Mouse (Mus musculus) heart, embryonic 10.5 days (tissue): ENCODE measurements at regions not wholly inside any gene's neighbourhood (a gene's known extent, or its start where the extent isn't known, plus 50 kb on each side); places are given as distances from the start of the nearest gene placed in this dataset.
A peak's percentile ranks its signal among the peaks of the same experiment; 100 is the strongest.

Experiments
- DNase-seq: peaks from one replicate; pipeline ENCODE4 v3.0.0-alpha.2; 2017; ENCODE audit warnings: low spot score
- H3K27ac ChIP-seq: fragments of 300-500 bp; sonication (generic); 2 replicates; pipeline ENCODE4 v1.5.1; 2016; ENCODE audit warnings: mild to moderate bottlenecking
- H3K27me3 ChIP-seq: fragments of 300-500 bp; sonication (generic); 2 replicates; pipeline ENCODE4 v1.6.1; 2016; ENCODE audit warnings: mild to moderate bottlenecking; ENCODE audit not compliant: poor library complexity, insufficient read depth, severe bottlenecking
- H3K36me3 ChIP-seq: fragments of 300-500 bp; sonication (generic); 2 replicates; pipeline ENCODE4 v1.6.1; 2016; ENCODE audit warnings: mild to moderate bottlenecking, moderate library complexity
- H3K4me1 ChIP-seq: fragments of 300-500 bp; sonication (generic); 2 replicates; pipeline ENCODE4 v1.6.1; 2016; ENCODE audit warnings: mild to moderate bottlenecking
- H3K4me3 ChIP-seq: fragments of 300-500 bp; sonication (generic); 2 replicates; pipeline ENCODE4 v1.5.1; 2016; ENCODE audit warnings: mild to moderate bottlenecking, moderate library complexity
- H3K9me3 ChIP-seq: fragments of 300-500 bp; sonication (generic); 2 replicates; pipeline ENCODE4 v1.6.1; 2016; ENCODE audit warnings: mild to moderate bottlenecking, moderate library complexity
- WGBS: fragments of 180-500 bp; shearing (Covaris S2); methylation state at CpG from one replicate; pipeline ENCODE4 v1.1.7; 2016; 5-methylcytosine and 5-hydroxymethylcytosine counted together

DNA sequence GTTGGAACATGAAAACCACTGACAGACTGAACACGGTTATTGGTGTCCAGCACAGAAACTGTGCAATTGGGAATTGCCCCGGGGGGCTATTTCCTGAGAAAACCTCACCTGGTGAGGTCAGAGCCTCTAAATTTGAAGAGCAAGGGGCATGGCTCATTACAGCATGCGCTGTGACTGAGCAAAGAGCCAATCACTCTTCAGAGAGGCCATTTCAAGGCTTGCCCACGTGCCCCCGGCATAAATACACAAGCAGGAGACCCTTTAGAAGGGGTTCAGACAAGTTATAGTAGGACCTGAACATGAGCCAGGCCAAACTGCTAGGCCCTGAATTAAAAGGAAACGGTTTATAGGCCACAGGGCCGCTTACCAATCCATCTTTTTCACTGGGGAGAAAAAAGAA lies 512.9 kb upstream of the Zeb2 start:
- WGBS, result 75% methylated on average over 7 of the region's 7 CpGs
- no peaks in the 10 kb centered on the region for H3K4me1 ChIP-seq
- no peaks in the 10 kb centered on the region for H3K36me3 ChIP-seq
- no peaks in the 10 kb centered on the region for H3K27me3 ChIP-seq
- H3K4me3 ChIP-seq, result no peak overlapping the region
- no peak for DNase-seq
- no peak overlapping the region for H3K27ac ChIP-seq
- no peaks in the 10 kb centered on the region for H3K9me3 ChIP-seq

GRCm38 (mm10) chr2:45629616-45630015 lies 512.4 kb upstream of the Zeb2 start:
- Histone ChIP-seq H3K27ac (no peak overlapping the region), H3K4me3 (no peak overlapping the region), H3K9me3 (no peaks in the 10 kb centered on the region), H3K4me1 (no peaks in the 10 kb centered on the region), H3K27me3 (no peaks in the 10 kb centered on the region), H3K36me3 (no peaks in the 10 kb centered on the region)
- WGBS, result 74% methylated on average over 3 of the region's 3 CpGs
- DNase-seq, result no peak

GRCm38 (mm10) chr2:45623056-45623455 lies 505.9 kb upstream of the Zeb2 start:
- H3K4me1 ChIP-seq, result no peaks in the 10 kb centered on the region

DNA sequence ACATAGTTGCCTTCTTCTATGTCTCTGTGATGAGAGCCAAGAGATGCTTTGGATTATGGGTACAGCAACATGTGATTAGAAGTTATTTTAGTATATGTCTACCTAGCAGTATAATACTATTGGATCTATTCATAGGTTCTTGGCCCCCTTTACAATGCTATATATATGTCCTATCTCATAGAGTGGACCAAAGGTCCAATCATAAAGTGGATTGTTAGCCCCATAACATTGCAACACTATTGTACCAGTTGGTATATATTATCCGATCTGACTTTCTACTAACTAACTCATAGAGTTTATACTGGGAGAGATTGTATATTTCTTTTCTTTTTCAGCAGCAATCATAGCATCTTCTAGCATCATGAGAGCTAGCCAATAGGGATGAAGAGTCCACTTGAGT lies 491.7 kb upstream of the Zeb2 start:
- Histone ChIP-seq H3K9me3 (no peaks in the 10 kb centered on the region), H3K4me3 (no peak overlapping the region), H3K4me1 (no peaks in the 10 kb centered on the region), H3K27me3 (no peaks in the 10 kb centered on the region), H3K36me3 (no peaks in the 10 kb centered on the region), H3K27ac (no peak overlapping the region)
- 91% methylated on average over 1 of the region's 1 CpGs for WGBS
- DNase-seq, result no peak

More at GRCm38 (mm10) chr2:45623056-45623455, 505.9 kb upstream of the Zeb2 start:
- Histone ChIP-seq H3K27me3 (no peaks in the 10 kb centered on the region), H3K36me3 (no peaks in the 10 kb centered on the region), H3K27ac (no peak overlapping the region), H3K4me3 (no peak overlapping the region), H3K9me3 (no peaks in the 10 kb centered on the region)
- DNase-seq, result no peak
- whole genome bisulfite sequencing, result 52% methylated on average over 3 of the region's 3 CpGs

DNA sequence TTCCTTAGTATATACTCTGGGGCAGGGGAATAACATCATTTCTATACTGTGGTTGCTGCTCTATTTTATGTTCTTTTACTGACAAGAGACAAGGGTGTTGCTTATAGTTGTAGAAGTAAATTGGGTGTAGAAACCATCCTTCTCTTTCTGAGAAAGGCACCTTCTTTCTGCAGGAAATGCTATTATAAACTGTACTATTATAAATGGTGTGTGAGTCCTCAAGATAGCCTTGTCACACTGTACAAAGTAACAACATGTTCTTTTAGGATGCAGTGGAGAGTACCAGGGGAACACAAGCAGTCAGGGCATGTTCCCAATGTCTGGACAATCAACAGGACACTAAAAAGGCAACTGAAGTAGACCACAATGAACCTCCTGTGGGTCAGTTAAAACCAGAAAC lies 490.2 kb upstream of the Zeb2 start:
- DNase-seq, result no peak
- Histone ChIP-seq H3K27ac (no peak overlapping the region), H3K9me3 (no peaks in the 10 kb centered on the region), H3K36me3 (no peaks in the 10 kb centered on the region), H3K4me3 (no peak overlapping the region), H3K4me1 (no peaks in the 10 kb centered on the region), H3K27me3 (no peaks in the 10 kb centered on the region)

GRCm38 (mm10) chr2:45601332-45601900 lies 484.2 kb upstream of the Zeb2 start:
- H3K4me1 ChIP-seq, result no peaks in the 10 kb centered on the region
- H3K9me3 ChIP-seq, result no peaks in the 10 kb centered on the region
- H3K27ac ChIP-seq, result no peak overlapping the region
- WGBS, result 75% methylated on average over 6 of the region's 6 CpGs
- no peak overlapping the region for H3K4me3 ChIP-seq
- H3K36me3 ChIP-seq, result no peaks in the 10 kb centered on the region
- no peaks in the 10 kb centered on the region for H3K27me3 ChIP-seq
- DNase-seq, result no peak

DNA sequence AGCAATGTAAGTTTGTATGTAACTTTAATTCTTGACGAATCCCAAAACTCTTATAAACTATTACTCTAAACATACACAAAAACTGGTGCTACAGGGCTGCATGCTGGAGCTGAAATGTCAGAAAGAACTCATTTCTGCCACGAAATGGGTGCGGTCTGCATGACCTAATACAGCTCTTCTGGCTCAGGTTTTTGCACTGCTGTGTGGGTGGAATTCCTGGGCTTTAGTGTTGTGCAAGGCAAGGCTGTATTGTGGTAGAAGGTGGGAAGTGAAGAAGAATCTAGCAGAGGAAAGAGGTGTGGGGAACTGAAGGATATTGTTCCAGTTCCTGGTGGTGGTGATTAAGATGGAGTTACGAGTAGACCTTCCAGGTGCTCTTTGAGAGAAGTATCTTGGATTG lies 476.6 kb upstream of the Zeb2 start:
- WGBS, result 83% methylated on average over 4 of the region's 4 CpGs
- Histone ChIP-seq H3K27me3 (no peaks in the 10 kb centered on the region), H3K9me3 (no peaks in the 10 kb centered on the region), H3K4me3 (no peak overlapping the region), H3K27ac (no peak overlapping the region), H3K36me3 (no peaks in the 10 kb centered on the region), H3K4me1 (no peaks in the 10 kb centered on the region)
- no peak for DNase-seq

DNA sequence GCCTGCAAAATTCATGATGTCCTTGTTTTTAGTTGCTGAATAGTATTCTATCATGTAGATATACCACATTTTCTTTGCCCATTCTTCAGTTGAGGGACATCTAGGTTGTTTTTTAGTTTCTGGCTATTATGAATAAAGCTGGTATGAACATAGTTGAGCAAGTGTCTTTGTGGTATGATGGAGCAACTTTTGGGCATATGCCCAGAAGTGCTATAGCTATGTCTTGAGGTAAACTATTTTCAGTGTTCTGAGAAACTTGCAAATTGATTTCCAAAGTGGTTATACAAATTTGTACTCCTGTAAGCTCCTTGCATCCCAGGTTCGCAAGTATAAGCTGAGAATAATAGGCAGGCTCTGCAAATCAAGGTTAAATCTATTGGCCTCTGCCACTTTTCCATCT lies 473.8 kb upstream of the Zeb2 start:
- Histone ChIP-seq H3K36me3 (no peaks in the 10 kb centered on the region), H3K4me3 (no peak overlapping the region), H3K27ac (no peak overlapping the region), H3K4me1 (no peaks in the 10 kb centered on the region), H3K27me3 (no peaks in the 10 kb centered on the region), H3K9me3 (no peaks in the 10 kb centered on the region)
- 81% methylated on average over 1 of the region's 1 CpGs for WGBS
- no peak for DNase-seq

DNA sequence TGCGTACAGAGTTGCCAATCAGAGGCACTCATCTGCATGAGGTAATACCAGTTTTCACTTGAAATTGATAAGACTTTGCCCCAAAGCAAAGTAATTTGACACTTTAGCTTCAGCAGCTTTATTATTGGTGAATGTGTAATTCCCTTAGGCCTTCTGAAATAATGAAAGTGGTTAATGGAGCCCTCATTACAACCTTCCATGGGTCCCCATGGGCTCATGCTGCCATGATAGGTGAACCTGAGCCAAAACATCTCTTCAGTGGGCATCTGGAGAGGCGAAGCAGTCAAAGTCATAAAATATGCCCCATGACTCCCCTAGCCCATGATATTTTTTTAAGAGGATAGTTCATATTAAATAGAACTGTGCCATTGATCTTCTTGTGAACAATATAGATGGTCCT lies 471.1 kb upstream of the Zeb2 start:
- Histone ChIP-seq H3K36me3 (no peaks in the 10 kb centered on the region), H3K4me3 (no peak overlapping the region), H3K4me1 (no peaks in the 10 kb centered on the region), H3K9me3 (no peaks in the 10 kb centered on the region), H3K27me3 (no peaks in the 10 kb centered on the region), H3K27ac (no peak overlapping the region)
- 91% methylated on average over 2 of the region's 2 CpGs for WGBS
- DNase-seq, result no peak

- Histone ChIP-seq H3K4me3 (no peak overlapping the region), H3K36me3 (no peaks in the 10 kb centered on the region), H3K27me3 (no peaks in the 10 kb centered on the region), H3K4me1 (no peaks in the 10 kb centered on the region), H3K27ac (no peak overlapping the region), H3K9me3 (no peaks in the 10 kb centered on the region)
- DNase-seq, result no peak
- WGBS, result 63% methylated on average over 1 of the region's 1 CpGs
Measured at GRCm38 (mm10) chr2:45586588-45587200, 469.5 kb upstream of the Zeb2 start.

- 59% methylated on average over 4 of the region's 4 CpGs for WGBS
- Histone ChIP-seq H3K9me3 (no peaks in the 10 kb centered on the region), H3K4me1 (no peaks in the 10 kb centered on the region), H3K27ac (no peak overlapping the region), H3K36me3 (no peaks in the 10 kb centered on the region), H3K27me3 (no peaks in the 10 kb centered on the region), H3K4me3 (no peak overlapping the region)
- no peak for DNase-seq
Measured at GRCm38 (mm10) chr2:45581549-45581925, 464.3 kb upstream of the Zeb2 start.

DNA sequence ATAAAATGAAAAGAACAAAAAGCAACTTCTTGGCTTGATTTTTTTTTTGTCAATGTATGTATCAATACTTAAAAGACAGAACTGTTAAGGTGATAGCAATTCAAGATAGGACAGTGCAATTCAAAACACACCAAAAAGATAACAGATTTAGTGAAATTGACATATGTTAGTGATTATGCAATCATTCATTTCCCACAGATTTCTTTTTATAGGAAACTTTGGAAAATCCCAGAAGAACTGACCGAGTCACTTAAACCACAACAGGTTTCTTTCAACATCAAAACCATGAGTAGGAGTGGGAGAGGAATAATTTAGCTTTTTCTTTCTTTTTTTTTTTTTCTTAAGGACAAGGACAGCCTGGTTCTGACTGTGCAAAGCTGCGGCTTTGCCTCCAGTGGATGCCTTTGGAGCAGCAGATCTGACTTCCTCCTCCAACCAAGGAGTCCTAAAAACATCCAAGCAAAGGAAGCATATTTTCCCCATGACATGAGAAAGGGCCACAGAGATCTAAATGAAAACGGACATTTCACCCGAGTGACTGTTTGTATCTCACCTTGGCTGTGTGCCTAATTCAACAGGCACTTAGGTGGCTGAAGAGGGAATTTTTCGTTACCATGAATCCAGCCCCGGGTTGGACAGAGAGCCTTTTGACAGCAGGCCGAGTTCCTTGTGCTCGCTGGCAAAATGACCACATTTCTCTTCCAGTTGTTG lies 463.8 kb upstream of the Zeb2 start:
- H3K4me3 ChIP-seq, result no peak overlapping the region
- H3K27ac ChIP-seq, result no peak overlapping the region
- no peaks in the 10 kb centered on the region for H3K4me1 ChIP-seq
- no peaks in the 10 kb centered on the region for H3K27me3 ChIP-seq
- no peaks in the 10 kb centered on the region for H3K36me3 ChIP-seq
- peak; percentile 76 for DNase-seq
- H3K9me3 ChIP-seq, result no peaks in the 10 kb centered on the region
- 56% methylated on average over 8 of the region's 8 CpGs for WGBS

DNA sequence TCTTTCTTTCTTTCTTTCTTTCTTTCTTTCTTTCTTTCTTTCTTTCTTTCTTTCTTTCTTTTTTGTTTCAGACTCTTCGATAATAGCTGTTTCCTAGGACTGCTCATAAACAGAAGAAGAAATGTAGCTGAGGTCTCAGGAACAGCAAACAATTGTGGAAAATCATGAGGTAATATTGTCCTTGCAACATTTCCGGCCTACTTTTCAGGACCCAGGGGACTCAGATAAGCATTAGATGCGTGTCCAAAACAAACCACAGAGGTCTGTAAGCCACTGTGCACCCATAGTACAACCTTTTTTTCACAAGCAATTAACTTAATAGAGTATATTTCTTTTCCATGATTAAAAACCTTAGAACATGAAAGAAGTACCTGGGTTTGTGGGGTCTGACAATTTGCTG lies 455.7 kb upstream of the Zeb2 start:
- Histone ChIP-seq H3K4me1 (no peaks in the 10 kb centered on the region), H3K27me3 (no peaks in the 10 kb centered on the region), H3K9me3 (no peaks in the 10 kb centered on the region), H3K27ac (no peak overlapping the region), H3K4me3 (no peak overlapping the region), H3K36me3 (no peaks in the 10 kb centered on the region)
- no peak for DNase-seq
- 66% methylated on average over 3 of the region's 3 CpGs for WGBS

DNA sequence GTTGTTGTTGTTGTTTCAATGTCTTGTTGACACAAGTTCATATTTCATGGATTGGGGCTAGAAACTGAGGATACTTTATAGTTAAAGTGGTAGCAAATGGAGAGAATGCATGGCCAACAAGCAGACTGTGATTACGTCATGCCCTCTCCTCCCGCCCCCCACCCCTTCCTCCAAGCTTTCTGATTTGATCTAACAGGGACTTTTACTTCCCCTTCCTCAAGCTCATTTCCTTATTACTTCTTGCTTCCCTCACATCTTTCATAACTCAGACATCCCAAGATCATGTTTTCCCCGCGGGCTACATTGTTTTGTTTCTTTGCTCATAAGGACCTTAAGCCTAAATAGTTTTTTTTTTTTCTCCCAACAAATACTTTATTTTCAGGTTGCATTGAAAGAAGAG lies 437.5 kb upstream of the Zeb2 start:
- Histone ChIP-seq H3K27ac (no peak overlapping the region), H3K27me3 (no peaks in the 10 kb centered on the region), H3K4me3 (no peak overlapping the region), H3K9me3 (no peaks in the 10 kb centered on the region), H3K36me3 (no peaks in the 10 kb centered on the region), H3K4me1 (no peaks in the 10 kb centered on the region)
- DNase-seq, result no peak
- 83% methylated on average over 4 of the region's 4 CpGs for WGBS
